Mouse (Mus musculus) hindbrain, embryonic 12.5 days (tissue): ENCODE measurements around the gene Sbno2. TPM values are rescaled to one million over a fixed set of nuclear protein-coding genes. Genes with fewer than 3 reads are reported as not detected.
"Not testable (repeated sequence)": the region's sequence is repeated elsewhere in the genome, so short reads cannot be mapped to it uniquely, and the experiment has no call there.

Experiments
- ATAC-seq: fragments of 200-750 bp; cut with Nextera tagmentation; 2 replicates; pipeline ENCODE4 v1.8.0; 2017; ENCODE audit warnings: moderate TSS enrichment; ENCODE audit not compliant: low FRiP score
- H3K27ac ChIP-seq: fragments of 300-500 bp; sonication (generic); 2 replicates; pipeline ENCODE4 v1.5.1; 2016; ENCODE audit warnings: mild to moderate bottlenecking
- H3K27me3 ChIP-seq: fragments of 300-500 bp; sonication (generic); 2 replicates; pipeline ENCODE4 v1.6.1; 2016; ENCODE audit warnings: mild to moderate bottlenecking
- H3K36me3 ChIP-seq: fragments of 300-500 bp; sonication (generic); 2 replicates; pipeline ENCODE4 v1.6.1; 2016; ENCODE audit warnings: mild to moderate bottlenecking
- H3K4me1 ChIP-seq: fragments of 300-500 bp; sonication (generic); 2 replicates; pipeline ENCODE4 v1.6.1; 2016
- H3K4me2 ChIP-seq: fragments of 300-500 bp; sonication (generic); replicated peaks from 2 replicates; pipeline ENCODE4 v1.6.1; 2016; ENCODE audit warnings: mild to moderate bottlenecking
- H3K4me3 ChIP-seq: fragments of 300-500 bp; sonication (generic); 2 replicates; pipeline ENCODE4 v1.5.1; 2016; ENCODE audit warnings: mild to moderate bottlenecking
- H3K9ac ChIP-seq: fragments of 300-500 bp; sonication (generic); 2 replicates; pipeline ENCODE4 v1.6.1; 2016; ENCODE audit warnings: mild to moderate bottlenecking, moderate library complexity
- H3K9me3 ChIP-seq: fragments of 300-500 bp; sonication (generic); replicated peaks from 2 replicates; pipeline ENCODE4 v1.6.1; 2016; ENCODE audit warnings: mild to moderate bottlenecking
- WGBS: fragments of 180-500 bp; shearing (Covaris S2); methylation state at CpG from one replicate; pipeline ENCODE4 v1.1.7; 2016; 5-methylcytosine and 5-hydroxymethylcytosine counted together
- polyA plus RNA-seq: library from polyadenylated mRNA; unstranded; fragments of >200 nt; fragmentation: Nextera tagmentation; extraction: Ambion mirVana; gene quantifications from 2 replicates; pipeline ENCODE4 v1.2.1, GENCODE M21; 2016

Sbno2 gene
- polyA plus RNA-seq, 1 experiment from 2014 or later: 15.1 TPM

DNA sequence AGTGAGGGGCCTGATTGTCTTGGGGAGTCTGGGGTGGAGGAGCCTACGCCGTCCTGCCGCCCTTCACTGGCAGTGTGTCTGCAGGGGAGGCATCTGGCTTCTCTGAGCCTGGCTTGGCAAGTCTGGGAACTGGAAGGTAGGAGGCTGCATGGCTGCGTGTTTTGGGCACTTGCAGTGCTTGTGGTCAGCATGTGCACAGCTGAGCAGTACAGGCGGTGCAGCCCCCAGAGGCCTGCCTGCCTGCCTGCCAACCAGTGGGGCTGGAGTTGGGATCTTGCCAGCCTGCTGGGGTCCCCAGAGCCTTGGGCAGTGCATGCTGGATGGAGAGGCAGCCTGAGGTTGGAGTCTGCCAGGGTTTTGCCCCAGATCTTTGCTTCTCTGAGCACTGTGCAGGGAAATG is 42.3 kb downstream of the Sbno2 start:
- Histone ChIP-seq H3K9ac (no peak overlapping the region), H3K4me3 (no peak overlapping the region), H3K27ac (peak overlapping the region; percentile 32; the same call in 1 of the 2 replicates), H3K4me1 (no peaks in the 10 kb centered on the region), H3K4me2 (no peak overlapping the region), H3K27me3 (no peaks in the 10 kb centered on the region), H3K36me3 (peaks cover 62% of the 10 kb centered on the region), H3K9me3 (no peaks in the 10 kb centered on the region)
- ATAC-seq: peak; percentile 14; the same call in 1 of the 2 replicates
- 88% methylated on average over 5 of the region's 5 CpGs for WGBS

GRCm38 (mm10) chr10:80057683-80058326 is 47.6 kb downstream of the Sbno2 start:
- ATAC-seq: no peak
- Histone ChIP-seq H3K9ac (no peak overlapping the region), H3K4me1 (peaks cover 19% of the 10 kb centered on the region), H3K36me3 (peaks cover 64% of the 10 kb centered on the region), H3K4me2 (no peak overlapping the region), H3K27ac (no peak overlapping the region), H3K27me3 (no peaks in the 10 kb centered on the region), H3K9me3 (no peaks in the 10 kb centered on the region), H3K4me3 (no peak overlapping the region)
- WGBS: 81% methylated on average over 30 of the region's 30 CpGs

DNA sequence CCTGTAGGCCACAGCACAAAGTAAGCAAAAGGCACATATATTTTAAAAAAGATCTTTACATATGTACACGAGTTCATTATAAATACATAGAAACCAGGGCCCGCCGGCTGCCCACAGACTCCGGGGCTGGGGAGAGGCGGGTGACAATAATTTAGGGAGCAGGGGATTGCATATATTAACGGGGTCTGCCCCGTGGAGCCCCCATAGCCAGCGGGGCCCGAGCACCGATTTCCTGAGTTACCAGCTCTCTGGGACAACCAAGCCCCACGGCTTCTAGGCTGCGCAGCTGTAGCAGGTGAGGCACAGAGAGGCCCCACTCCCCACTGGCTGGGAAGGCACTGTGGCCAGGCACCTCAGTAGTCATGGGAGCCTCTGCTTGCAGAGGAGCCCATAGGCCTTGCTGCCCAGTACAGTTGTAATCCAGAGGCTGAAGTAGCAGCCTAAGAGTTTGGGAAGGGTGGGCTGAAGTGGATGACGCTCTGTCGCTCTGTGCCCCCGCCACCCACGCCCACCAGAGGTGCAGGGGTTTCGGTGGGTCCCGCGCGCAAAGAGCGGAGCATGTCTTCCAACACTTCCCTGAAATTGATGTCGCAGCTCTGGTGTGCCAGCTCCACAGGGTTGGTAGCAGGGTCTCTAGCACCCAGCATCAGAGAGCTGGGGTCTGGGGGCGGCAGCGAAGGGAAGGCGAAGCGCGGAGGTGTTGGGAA is 48.2 kb downstream of the Sbno2 start:
- Histone ChIP-seq H3K9me3 (no peaks in the 10 kb centered on the region), H3K4me2 (no peak overlapping the region), H3K4me3 (no peak overlapping the region), H3K9ac (no peak overlapping the region), H3K36me3 (peaks cover 59% of the 10 kb centered on the region), H3K27me3 (no peaks in the 10 kb centered on the region), H3K27ac (no peak overlapping the region), H3K4me1 (peaks cover 22% of the 10 kb centered on the region)
- no peak for ATAC-seq
- 92% methylated on average over 27 of the region's 27 CpGs for WGBS

DNA sequence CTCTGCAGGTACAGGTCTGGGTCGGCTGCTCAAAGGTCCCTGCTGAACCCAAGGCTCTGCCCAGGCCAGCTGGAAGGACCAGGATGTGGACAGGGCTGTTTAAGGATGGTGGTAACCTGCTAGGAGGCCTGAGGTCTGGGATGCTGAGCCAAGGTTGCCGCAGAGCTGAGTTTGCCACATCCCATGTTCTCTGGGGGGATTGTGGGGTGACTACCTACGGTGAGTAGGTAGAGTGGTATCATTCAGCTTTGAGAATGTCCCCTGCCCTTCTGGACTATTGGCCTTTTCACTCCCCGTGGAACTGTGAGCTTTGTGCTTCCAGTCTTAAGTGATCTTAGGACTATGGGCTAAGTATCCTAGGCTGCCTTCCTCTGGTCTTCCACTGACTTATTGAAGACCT is 48.9 kb downstream of the Sbno2 start:
- no peak for ATAC-seq
- H3K27ac ChIP-seq: no peak overlapping the region
- peaks cover 54% of the 10 kb centered on the region for H3K36me3 ChIP-seq
- H3K4me1 ChIP-seq: peaks cover 26% of the 10 kb centered on the region
- 0 out of 2 replicates have a peak overlapping the region, but pooled peaks have one; percentile 19 for H3K9ac ChIP-seq
- no peak overlapping the region for H3K4me2 ChIP-seq
- no peak overlapping the region for H3K4me3 ChIP-seq
- H3K9me3 ChIP-seq: no peaks in the 10 kb centered on the region
- no peaks in the 10 kb centered on the region for H3K27me3 ChIP-seq
- WGBS: 87% methylated on average over 4 of the region's 4 CpGs

- 88% methylated on average over 9 of the region's 10 CpGs for WGBS
- Histone ChIP-seq H3K27ac (no peak overlapping the region), H3K4me2 (0 out of 2 replicates have a peak overlapping the region, but pooled peaks have one; percentile 71), H3K4me1 (peaks cover 26% of the 10 kb centered on the region), H3K36me3 (peaks cover 49% of the 10 kb centered on the region), H3K27me3 (no peaks in the 10 kb centered on the region), H3K9me3 (no peaks in the 10 kb centered on the region), H3K9ac (no peak overlapping the region), H3K4me3 (no peak overlapping the region)
- no peak for ATAC-seq
Measured at GRCm38 (mm10) chr10:80055891-80056290, 49.5 kb downstream of the Sbno2 start.

DNA sequence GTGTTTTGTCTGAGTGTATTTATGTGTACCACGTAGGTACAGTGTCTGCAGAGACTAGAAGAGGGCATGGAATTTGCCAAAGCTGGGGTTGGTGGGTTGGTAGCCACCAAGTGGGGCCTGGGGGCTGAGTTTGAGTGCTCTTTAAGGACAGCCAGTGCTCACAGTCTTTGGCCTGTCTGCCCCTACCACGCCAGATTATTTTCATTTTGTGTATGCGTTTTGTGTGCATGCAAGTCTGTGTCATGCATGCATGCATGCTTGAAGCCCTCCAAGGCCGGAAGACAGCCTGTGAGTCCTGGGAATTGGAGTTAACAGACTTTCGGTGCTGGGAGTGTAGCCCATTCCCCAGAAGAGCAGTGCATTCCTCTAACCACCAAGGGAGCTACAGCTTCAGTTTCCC is 50.0 kb downstream of the Sbno2 start:
- ATAC-seq: no peak
- WGBS: 80% methylated on average over 5 of the region's 5 CpGs
- Histone ChIP-seq H3K4me1 (peaks cover 26% of the 10 kb centered on the region), H3K9me3 (no peaks in the 10 kb centered on the region), H3K27ac (no peak overlapping the region), H3K9ac (no peak overlapping the region; the same call in 1 of the 2 replicates), H3K4me3 (no peak overlapping the region), H3K27me3 (no peaks in the 10 kb centered on the region), H3K36me3 (peaks cover 44% of the 10 kb centered on the region), H3K4me2 (peak overlapping the region; percentile 71)

DNA sequence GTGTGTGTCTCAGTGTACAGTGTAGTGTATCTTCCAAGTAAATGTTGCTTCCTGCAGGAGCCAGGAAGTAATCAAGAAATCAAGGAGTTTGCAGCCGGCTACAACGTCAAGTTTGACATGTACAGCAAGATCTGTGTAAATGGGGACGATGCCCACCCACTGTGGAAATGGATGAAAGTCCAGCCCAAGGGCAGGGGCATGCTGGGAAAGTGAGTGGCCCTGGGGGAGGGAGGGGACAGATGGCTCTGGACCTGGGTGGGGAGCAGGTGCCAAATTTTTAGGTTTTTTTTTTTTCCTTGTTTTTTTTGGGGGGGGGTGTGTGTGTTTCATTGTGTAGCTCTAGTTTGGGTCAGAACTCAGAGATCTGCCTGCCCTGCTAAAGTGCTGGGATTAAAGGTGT is 50.5 kb downstream of the Sbno2 start:
- Histone ChIP-seq H3K4me3 (peak overlapping the region; percentile 87), H3K4me2 (peak overlapping the region; percentile 71), H3K9ac (peak overlapping the region; percentile 91), H3K4me1 (peaks cover 26% of the 10 kb centered on the region), H3K36me3 (peaks cover 41% of the 10 kb centered on the region)
- not testable (repeated sequence) for H3K27me3 ChIP-seq, H3K9me3 ChIP-seq, ATAC-seq, H3K27ac ChIP-seq
- 9% methylated on average over 3 of the region's 3 CpGs for WGBS

- ATAC-seq: peak; percentile 51
- H3K4me3 ChIP-seq: peak overlapping the region; percentile 87
- H3K27me3 ChIP-seq: no peaks in the 10 kb centered on the region
- peaks cover 35% of the 10 kb centered on the region for H3K36me3 ChIP-seq
- H3K9me3 ChIP-seq: no peaks in the 10 kb centered on the region
- peak overlapping the region; percentile 97 for H3K27ac ChIP-seq
- 2% methylated on average over 76 of the region's 77 CpGs for WGBS
- H3K4me2 ChIP-seq: peak overlapping the region; percentile 71
- H3K9ac ChIP-seq: peak overlapping the region; percentile 91
- peaks cover 26% of the 10 kb centered on the region for H3K4me1 ChIP-seq
Measured at GRCm38 (mm10) chr10:80053831-80054815, 51.2 kb downstream of the Sbno2 start.

GRCm38 (mm10) chr10:80053259-80053780 is 52.1 kb downstream of the Sbno2 start:
- H3K4me1 ChIP-seq: peaks cover 31% of the 10 kb centered on the region
- peak overlapping the region; percentile 97 for H3K27ac ChIP-seq
- peaks cover 30% of the 10 kb centered on the region for H3K36me3 ChIP-seq
- no peaks in the 10 kb centered on the region for H3K9me3 ChIP-seq
- peak overlapping the region; percentile 91 for H3K9ac ChIP-seq
- whole genome bisulfite sequencing: under 1% methylated on average over 47 of the region's 47 CpGs
- peak overlapping the region; percentile 71 for H3K4me2 ChIP-seq
- ATAC-seq: peak; percentile 96
- peak overlapping the region; percentile 87 for H3K4me3 ChIP-seq
- no peaks in the 10 kb centered on the region for H3K27me3 ChIP-seq

GRCm38 (mm10) chr10:80052374-80052764 is 53.0 kb downstream of the Sbno2 start:
- H3K27ac ChIP-seq: 0 out of 2 replicates have a peak overlapping the region, but pooled peaks have one; percentile 66
- no peak overlapping the region for H3K4me2 ChIP-seq
- 0 out of 2 replicates have a peak, but pooled peaks cover 1% of the 10 kb centered on the region for H3K27me3 ChIP-seq
- no peaks in the 10 kb centered on the region for H3K9me3 ChIP-seq
- peak overlapping the region; percentile 42; the same call in 1 of the 2 replicates for H3K9ac ChIP-seq
- H3K36me3 ChIP-seq: peaks cover 21% of the 10 kb centered on the region
- peaks cover 40% of the 10 kb centered on the region for H3K4me1 ChIP-seq
- no peak for ATAC-seq
- WGBS: 86% methylated on average over 5 of the region's 5 CpGs
- no peak overlapping the region for H3K4me3 ChIP-seq

DNA sequence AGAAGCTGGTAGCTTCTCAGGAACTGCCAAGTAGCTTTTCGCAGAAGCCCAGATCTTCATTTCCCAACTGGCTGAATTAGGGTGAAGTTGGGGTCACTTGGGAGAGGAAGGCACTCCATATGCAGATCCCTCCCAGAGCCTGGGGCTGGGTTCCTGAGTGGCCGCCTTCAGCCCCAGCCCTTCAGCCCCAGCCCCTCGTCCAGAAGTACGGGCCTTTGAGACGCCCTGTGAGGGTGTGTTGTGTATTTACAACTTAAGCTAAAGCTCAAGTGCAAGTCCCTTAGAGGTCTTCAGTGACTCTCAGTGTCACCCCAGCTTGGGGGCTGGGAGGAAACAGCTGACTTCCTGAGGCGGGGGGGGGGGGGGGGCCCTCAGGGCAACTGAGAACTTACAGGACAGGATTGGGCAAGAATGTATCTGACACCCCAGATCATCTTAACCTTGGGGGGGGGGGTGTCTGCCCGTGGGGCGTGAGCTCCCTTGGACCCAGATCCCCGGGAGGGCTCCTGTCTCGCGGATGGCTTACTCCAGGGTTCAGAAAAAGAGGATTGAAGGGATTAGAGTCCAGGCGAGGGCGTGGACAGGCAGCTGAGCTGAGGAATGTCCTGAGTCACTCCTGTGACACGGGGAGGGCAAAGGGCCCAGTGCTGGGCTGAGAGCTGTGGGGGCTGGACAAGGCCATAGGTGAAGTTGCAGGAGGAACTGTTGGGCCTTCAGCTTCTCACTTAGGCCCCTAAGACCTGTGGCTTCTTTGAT is 53.6 kb downstream of the Sbno2 start:
- 35% methylated on average over 14 of the region's 14 CpGs for WGBS
- Histone ChIP-seq H3K36me3 (peaks cover 15% of the 10 kb centered on the region), H3K27me3 (peaks cover 7% of the 10 kb centered on the region; the same call in 1 of the 2 replicates), H3K9ac (peak overlapping the region; percentile 42; the same call in 1 of the 2 replicates), H3K4me2 (no peak overlapping the region), H3K4me3 (no peak overlapping the region), H3K4me1 (peaks cover 44% of the 10 kb centered on the region), H3K9me3 (no peaks in the 10 kb centered on the region), H3K27ac (no peak overlapping the region)
- no peak for ATAC-seq
